Mouse (Mus musculus): ENCODE results near the gene Tmem206. TPM values are rescaled to one million over a fixed set of nuclear protein-coding genes. Genes with fewer than 3 reads are reported as not detected.

Tmem206 gene
- total RNA-seq, 1 experiment from 2014 or later, result 7.7 TPM

Other genes starting within 250 kb of the Tmem206 start
- 1.7 and 3.1 TPM in 2 replicates for gene Batf3, start 228.1 kb upstream of the Tmem206 start, total RNA-seq (2021)
- not detected in 2 replicates for gene Fam71a, start 161.1 kb upstream of the Tmem206 start, total RNA-seq (2021)
- 0.67 TPM in 1 of 2 replicates, not detected in the other for gene Atf3, start 107.9 kb upstream of the Tmem206 start, total RNA-seq (2021)
- gene Nenf, start 7.7 kb upstream of the Tmem206 start, total RNA-seq (2021), result 104 and 112 TPM in 2 replicates
- gene Ppp2r5a, start 77.4 kb downstream of the Tmem206 start, total RNA-seq (2021), result 162 and 192 TPM in 2 replicates
- gene Dtl, start 249.6 kb downstream of the Tmem206 start, total RNA-seq (2021), result 4.6 and 5.3 TPM in 2 replicates
- 28.3 and 43.2 TPM in 2 replicates for gene Ints7, start 249.7 kb downstream of the Tmem206 start, total RNA-seq (2021)

Measured in adrenal gland, postnatal 25 days (tissue).